Mouse (Mus musculus): ENCODE data around the gene Cdc5l.
"Not testable (repeated sequence)": the region's sequence is repeated elsewhere in the genome, so short reads cannot be mapped to it uniquely, and the experiment has no call there.

Gene Cdc5l

GRCm38 (mm10) chr17:45433419-45434261 lies at the start of gene Cdc5l:
Gene Cdc5l (minus strand): TSS chr17:45433737.
- DNase-seq (ENCODE audit: low spot score in 2 of 2), result peak; percentile 97

GRCm38 (mm10) chr17:45480429-45480828 lies 46.9 kb upstream of the Cdc5l start:
- no peak for DNase-seq (ENCODE audit: low spot score in 2 of 2)

GRCm38 (mm10) chr17:45478234-45478825 lies 44.8 kb upstream of the Cdc5l start:
- DNase-seq (ENCODE audit: low spot score in 2 of 2), result peak; percentile 32 to 60

GRCm38 (mm10) chr17:45474669-45475465 lies 41.3 kb upstream of the Cdc5l start, which contains the start of gene Spats1:
Gene Spats1 (minus strand): TSS chr17:45475415.
- DNase-seq (ENCODE audit: low spot score in 2 of 2), result peak; percentile 29 to 39

GRCm38 (mm10) chr17:45474146-45474545 lies 40.6 kb upstream of the Cdc5l start:
- no peak for DNase-seq (ENCODE audit: low spot score in 2 of 2)

GRCm38 (mm10) chr17:45473667-45474066 lies 40.1 kb upstream of the Cdc5l start:
- no peak for DNase-seq (ENCODE audit: low spot score in 2 of 2)

GRCm38 (mm10) chr17:45470726-45471125 lies 37.2 kb upstream of the Cdc5l start:
- DNase-seq (ENCODE audit: low spot score in 2 of 2), result no peak

GRCm38 (mm10) chr17:45468302-45468701 lies 34.8 kb upstream of the Cdc5l start:
- DNase-seq (ENCODE audit: low spot score in 2 of 2), result no peak

GRCm38 (mm10) chr17:45466701-45467100 lies 33.2 kb upstream of the Cdc5l start:
- no peak for DNase-seq (ENCODE audit: low spot score in 2 of 2)

- no peak for DNase-seq (ENCODE audit: low spot score in 2 of 2)
Measured at GRCm38 (mm10) chr17:45464255-45464654, 30.7 kb upstream of the Cdc5l start.

- no peak for DNase-seq (ENCODE audit: low spot score in 2 of 2)
Measured at GRCm38 (mm10) chr17:45462506-45462905, 29.0 kb upstream of the Cdc5l start.

- DNase-seq (ENCODE audit: low spot score in 2 of 2), result no peak
Measured at GRCm38 (mm10) chr17:45459062-45459461, 25.5 kb upstream of the Cdc5l start.

GRCm38 (mm10) chr17:45458516-45458915 lies 25.0 kb upstream of the Cdc5l start:
- DNase-seq (ENCODE audit: low spot score in 2 of 2), result no peak

- no peak for DNase-seq (ENCODE audit: low spot score in 2 of 2)
Measured at GRCm38 (mm10) chr17:45457487-45457886, 23.9 kb upstream of the Cdc5l start.

GRCm38 (mm10) chr17:45456260-45457152 lies 23.0 kb upstream of the Cdc5l start:
- no peak for DNase-seq (ENCODE audit: low spot score in 2 of 2)

GRCm38 (mm10) chr17:45455783-45456182 lies 22.2 kb upstream of the Cdc5l start:
- not testable (repeated sequence) for DNase-seq (ENCODE audit: low spot score in 2 of 2)

GRCm38 (mm10) chr17:45454794-45455193 lies 21.3 kb upstream of the Cdc5l start:
- no peak for DNase-seq (ENCODE audit: low spot score in 2 of 2)

- DNase-seq (ENCODE audit: low spot score in 2 of 2), result no peak
Measured at GRCm38 (mm10) chr17:45452271-45452670, 18.7 kb upstream of the Cdc5l start.

GRCm38 (mm10) chr17:45450153-45450552 lies 16.6 kb upstream of the Cdc5l start:
- DNase-seq (ENCODE audit: low spot score in 2 of 2), result no peak

GRCm38 (mm10) chr17:45449586-45449985 lies 16.0 kb upstream of the Cdc5l start:
- no peak for DNase-seq (ENCODE audit: low spot score in 2 of 2)

- DNase-seq (ENCODE audit: low spot score in 2 of 2), result peak; percentile 21 to 30
Measured at GRCm38 (mm10) chr17:45447063-45447462, 13.5 kb upstream of the Cdc5l start.

All from heart, adult 9 months (tissue).